Mouse (Mus musculus): Measurements from ENCODE around the gene Plet1.

The Plet1 gene

DNA sequence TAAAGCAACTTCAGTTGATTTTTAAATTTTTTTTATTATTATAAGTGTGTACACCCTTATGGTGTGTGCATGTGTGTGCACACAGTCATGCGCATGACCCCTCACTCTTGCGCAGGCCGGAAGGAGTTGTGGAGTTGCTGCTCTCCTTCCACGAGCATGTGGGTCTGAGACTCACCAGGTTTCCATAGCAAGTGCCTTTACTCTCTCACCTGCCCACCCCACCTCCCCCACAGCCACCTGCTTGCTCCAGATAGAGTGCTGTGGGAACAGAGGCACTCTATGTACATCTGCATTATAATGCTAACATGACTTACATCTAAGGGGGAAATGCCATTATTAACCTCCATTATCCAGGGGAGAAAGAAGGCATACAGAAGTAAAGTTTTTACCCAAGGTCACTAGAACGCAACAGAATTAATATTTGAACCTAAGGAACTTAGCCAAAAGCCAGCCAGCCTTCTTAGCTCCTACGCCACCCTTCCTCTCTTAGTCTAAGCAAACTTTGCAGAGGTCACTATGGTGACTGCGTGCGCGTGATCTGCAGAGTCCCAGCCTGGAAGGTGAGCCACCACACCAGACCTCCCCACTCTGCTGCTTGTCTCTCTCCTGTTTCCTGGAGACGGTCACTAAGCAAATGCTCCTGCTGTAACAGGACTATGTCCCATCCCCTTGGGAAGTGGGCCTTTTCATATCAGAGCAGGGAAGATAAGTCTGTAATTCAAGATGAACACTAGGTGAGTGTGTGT lies 1.3 kb downstream of the Plet1 start:
- DNase-seq (ENCODE audit: low read depth, low spot score): no peak

DNA sequence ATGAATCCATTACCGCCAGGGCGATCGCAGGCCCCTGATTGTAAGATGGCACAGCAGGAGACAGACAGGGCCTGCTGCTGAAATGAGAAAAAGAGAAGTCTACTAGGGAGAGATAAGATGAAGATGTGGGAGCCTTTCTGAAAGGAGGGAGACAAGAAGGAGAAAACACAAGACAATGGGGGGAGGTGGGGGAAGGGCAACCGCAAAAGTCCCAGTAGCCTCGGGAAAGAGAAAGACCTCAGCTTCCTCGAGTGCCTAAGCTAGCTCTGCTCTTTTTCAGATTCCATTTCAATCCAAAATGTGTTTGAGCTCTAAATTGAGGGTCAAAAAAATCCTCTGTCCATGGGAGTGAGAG lies 1.8 kb downstream of the Plet1 start:
- no peak for DNase-seq (ENCODE audit: low read depth, low spot score)

GRCm38 (mm10) chr9:50496546-50496945 lies 2.2 kb downstream of the Plet1 start:
- no peak for DNase-seq (ENCODE audit: low read depth, low spot score)

DNA sequence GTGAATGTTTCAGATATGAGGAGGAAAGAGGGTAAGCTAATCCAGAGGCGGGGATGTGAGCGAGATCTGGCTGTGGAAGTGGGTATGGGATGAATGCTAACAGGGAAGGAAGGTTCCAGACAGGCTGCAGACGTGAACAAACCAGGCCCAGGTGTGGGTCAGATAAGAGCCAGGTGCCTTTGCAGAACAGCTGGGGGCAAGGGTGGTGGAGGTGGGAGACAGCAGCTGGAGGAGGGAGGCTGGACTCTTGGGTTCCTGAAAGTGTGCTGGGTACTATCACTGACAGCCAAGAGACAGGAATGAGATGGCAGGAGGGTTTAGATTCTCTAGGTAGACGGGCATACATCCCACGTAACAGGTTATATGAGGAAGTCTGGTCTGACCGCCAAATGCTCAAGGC lies 2.8 kb downstream of the Plet1 start:
- DNase-seq (ENCODE audit: low read depth, low spot score): no peak

DNA sequence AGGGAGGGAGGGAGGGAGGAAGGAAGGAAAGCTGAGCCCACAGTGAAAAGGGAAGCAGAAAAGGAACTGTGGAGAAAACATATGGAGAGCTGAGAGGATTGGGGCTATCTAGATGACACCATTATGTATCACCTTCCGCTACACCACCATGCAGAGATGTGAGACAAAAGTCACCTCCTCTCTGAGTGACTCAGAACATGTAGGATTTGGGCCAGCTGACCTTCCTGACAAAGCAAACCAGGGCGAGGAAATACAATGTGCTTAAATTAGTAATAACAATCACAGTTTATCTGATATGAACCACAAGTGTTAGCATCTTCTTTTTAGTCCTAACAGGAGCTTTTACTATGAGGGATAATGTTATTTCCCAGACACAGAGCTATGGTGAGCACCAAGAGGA lies 3.2 kb downstream of the Plet1 start:
- DNase-seq (ENCODE audit: low read depth, low spot score): no peak

GRCm38 (mm10) chr9:50498815-50499214 lies 4.5 kb downstream of the Plet1 start:
- DNase-seq (ENCODE audit: low read depth, low spot score): peak; percentile 14

- DNase-seq (ENCODE audit: low read depth, low spot score): no peak
These were observed 5.5 kb downstream of the Plet1 start for GRCm38 (mm10) chr9:50499781-50500180.

DNA sequence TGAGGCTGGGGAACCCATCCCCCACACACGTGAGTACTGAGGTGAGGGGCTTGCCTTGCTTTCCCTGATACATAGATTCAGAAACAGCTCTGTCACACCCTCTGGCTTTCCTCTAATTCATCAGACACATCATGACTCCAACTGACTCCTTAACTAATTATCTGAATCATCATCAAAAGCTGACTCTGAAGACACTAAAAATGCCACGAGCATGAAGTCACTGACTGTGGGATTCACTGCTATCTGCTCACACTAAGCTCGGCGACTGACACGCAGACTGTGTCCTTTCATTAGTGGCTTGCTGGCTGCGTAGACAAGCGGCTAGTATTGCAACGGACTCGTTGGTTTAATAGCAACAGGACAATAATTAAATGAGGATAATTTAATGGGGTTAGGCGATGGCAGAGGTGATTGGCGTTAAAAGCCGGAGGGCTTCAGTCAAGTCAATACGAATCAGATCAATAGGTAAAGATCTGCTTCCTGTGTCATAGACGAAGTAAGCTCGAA lies 6.2 kb downstream of the Plet1 start:
- no peak for DNase-seq (ENCODE audit: low read depth, low spot score)

DNA sequence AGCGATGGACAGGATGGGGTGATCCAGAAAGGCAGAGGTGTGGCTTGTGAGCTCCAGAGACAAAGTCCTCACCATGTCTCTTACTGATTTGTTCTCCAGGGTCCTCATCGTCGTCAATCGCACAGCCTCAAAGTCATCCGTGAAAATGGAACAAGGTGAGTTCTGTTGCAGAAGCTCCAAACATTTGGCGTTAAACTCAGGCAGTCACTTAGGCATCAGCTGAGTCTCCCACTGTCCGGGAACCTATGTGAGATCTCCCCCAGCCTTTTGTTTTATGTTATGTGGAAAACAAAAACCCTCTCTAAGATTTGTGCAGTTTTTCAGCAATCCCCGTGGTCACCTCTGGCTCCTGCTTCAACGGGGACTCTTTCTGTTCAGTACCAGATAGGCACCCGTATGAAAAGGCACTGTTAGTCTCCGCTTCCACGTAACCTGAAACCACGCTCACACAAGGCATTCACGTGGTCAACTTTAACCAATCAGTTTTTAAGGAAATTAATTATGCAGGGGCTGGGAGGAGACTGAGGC lies 6.7 kb downstream of the Plet1 start:
- DNase-seq (ENCODE audit: low read depth, low spot score): peak; percentile 67

GRCm38 (mm10) chr9:50502949-50503348 lies 8.6 kb downstream of the Plet1 start:
- DNase-seq (ENCODE audit: low read depth, low spot score): no peak

- DNase-seq (ENCODE audit: low read depth, low spot score): no peak
These were observed 11.1 kb downstream of the Plet1 start for GRCm38 (mm10) chr9:50505405-50505804.

DNA sequence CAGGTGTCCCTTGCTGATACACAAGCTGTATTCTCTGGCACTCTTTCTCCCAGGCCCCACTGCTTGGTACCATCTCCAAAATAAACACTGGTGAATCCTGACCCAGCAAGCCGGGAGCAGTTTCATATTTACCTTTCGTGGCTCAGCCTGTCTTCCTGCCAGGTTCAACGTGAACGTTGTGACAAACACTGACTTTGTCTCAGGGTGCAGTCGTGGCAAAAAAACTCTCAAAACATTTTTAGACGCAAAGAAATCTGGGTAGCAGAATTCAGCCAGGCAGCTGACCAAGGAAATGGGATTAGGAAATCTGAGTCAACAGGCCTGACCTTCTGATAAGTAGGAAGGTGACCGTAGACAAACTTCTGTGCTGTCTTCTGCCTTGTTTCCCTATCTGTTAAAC lies 13.2 kb downstream of the Plet1 start:
- no peak for DNase-seq (ENCODE audit: low read depth, low spot score)

- no peak for DNase-seq (ENCODE audit: low read depth, low spot score)
These were observed 21.1 kb downstream of the Plet1 start for GRCm38 (mm10) chr9:50515462-50515861.

GRCm38 (mm10) chr9:50518781-50519180 lies 24.5 kb downstream of the Plet1 start:
- peak; percentile 54 for DNase-seq (ENCODE audit: low read depth, low spot score)

GRCm38 (mm10) chr9:50520748-50521147 lies 26.4 kb downstream of the Plet1 start:
- DNase-seq (ENCODE audit: low read depth, low spot score): no peak

- no peak for DNase-seq (ENCODE audit: low read depth, low spot score)
These were observed 27.2 kb downstream of the Plet1 start for GRCm38 (mm10) chr9:50521562-50521961.

DNA sequence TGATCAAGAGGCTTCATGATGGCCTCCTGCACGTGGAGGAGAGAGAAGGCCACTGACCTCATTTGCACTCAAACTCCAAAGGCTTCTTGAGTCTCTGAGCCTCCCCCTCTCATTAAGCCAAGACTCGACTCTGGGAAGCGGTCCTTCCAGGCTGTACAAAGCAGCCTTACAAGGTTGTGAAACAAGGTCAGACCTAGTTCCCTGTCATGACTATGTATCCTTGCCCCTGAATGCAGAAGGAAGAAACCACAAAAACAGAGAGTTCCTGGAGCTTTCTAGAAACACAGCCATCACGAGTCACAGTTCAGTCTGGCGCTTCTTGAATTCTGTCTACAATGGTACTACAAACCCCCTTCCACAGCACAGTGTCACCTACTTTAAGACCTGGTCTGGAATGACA lies 28.2 kb downstream of the Plet1 start:
- no peak for DNase-seq (ENCODE audit: low read depth, low spot score)

DNA sequence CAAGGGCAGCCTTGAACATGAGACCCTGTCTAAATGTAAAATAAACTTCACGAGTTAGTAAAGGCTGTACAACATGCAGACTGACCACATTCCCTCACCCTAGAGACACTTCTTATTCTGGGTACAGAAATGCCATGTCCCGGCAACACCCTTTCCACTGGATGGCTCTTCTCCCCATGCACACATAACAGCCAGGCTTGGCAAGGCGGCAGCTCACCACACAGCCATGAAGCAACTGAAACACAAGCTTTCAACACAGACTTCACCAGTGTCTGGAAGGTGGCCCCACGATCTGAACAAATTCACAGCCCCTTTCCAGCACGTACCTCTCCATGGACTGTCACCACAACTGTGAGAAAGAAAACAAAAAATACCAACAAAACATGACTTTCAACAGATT lies 30.6 kb downstream of the Plet1 start:
- DNase-seq (ENCODE audit: low read depth, low spot score): no peak

DNA sequence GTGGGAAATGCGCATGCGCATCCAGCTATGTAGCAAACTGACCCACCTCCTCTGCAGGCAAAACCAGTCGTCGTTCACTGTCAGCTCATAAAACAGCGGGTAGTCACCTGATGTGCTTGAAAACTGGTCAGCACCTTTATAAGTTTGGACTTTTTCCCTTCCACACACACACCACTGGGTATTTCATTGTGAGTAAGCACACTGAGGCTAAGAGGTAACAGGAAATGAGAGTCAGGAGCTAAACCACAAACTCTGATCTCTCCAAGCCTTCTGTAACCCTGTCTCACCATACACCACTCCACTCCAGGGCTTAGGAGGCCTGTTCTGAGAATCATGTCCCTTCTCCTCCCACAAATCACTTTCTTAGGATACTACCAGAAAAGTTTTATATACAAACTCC lies 31.3 kb downstream of the Plet1 start:
- DNase-seq (ENCODE audit: low read depth, low spot score): no peak

DNA sequence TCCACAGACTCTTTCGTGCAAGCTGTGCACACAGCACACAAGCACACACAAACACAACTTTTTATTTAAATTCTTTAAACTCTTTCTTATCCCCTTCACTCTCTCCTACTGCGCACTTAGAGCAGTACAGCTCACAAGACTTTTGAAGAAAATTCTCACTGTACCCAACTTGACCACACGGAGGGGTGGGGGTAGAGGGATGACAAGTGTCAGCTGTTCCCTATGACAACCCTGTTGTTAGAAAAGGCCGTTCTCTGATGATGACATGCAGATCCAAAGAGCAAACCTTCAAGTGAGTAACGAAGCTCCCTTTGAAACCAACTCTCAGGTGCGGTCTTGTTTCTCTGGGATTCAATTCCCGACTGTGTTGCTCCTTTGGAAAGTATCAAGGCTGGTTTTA lies 33.5 kb downstream of the Plet1 start:
- DNase-seq (ENCODE audit: low read depth, low spot score): peak; percentile 64

GRCm38 (mm10) chr9:50528293-50528892 lies 34.1 kb downstream of the Plet1 start, which contains the start of gene Pts:
Gene Pts, minus strand, starts transcription at chr9:50528724.
- peak; percentile 99 for DNase-seq (ENCODE audit: low read depth, low spot score)

DNA sequence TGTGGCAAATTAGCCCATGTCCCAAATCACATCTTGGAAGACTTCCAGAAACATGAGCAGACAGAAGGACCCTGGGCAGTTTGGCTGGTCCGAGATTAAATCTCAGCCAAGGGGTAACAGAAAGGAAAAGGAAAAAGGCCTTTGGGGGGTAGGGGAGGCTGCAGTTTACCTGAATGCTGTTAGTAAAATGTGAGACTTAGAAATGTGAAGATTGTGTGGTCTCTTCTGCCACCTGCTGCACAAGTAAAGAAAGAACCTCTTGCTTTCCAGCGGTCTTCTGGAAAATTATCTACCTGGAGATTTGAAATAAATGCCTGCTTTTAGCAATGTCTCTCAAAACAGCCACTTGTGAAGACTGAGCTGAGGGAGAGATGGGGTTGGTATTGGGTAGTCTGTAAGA lies 36.6 kb downstream of the Plet1 start:
- DNase-seq (ENCODE audit: low read depth, low spot score): peak; percentile 72

DNA sequence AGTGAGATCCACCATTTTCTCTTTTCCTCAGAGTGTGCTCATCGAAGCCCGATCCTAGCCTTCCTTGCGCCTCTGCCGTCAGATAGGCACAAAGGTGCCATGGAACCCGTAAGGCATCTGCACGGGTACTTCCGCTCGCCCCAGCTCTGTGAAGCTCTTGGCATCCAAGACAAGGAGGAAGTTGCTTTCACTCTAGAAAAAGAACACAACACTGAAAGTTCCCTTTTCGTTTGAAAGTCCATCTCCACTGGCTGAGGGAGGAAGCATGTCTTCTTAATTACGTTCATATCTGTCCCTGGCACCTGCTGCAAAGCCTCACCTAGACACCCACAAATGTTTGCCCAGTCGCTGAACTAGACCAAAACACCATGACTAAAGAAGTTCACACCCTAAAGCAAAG lies 39.0 kb downstream of the Plet1 start:
- peak; percentile 68 for DNase-seq (ENCODE audit: low read depth, low spot score)

Measured in CD4-positive, CD25-positive, alpha-beta regulatory T cell, adult 2 months (primary cell).